Mouse (Mus musculus): ENCODE measurements at regions not wholly inside any gene's neighbourhood (a gene's known extent, or its start where the extent isn't known, plus 50 kb on each side); places are given as distances from the start of the nearest gene placed in this dataset.
A peak's percentile ranks its signal among the peaks of the same experiment; 100 is the strongest.

- Histone ChIP-seq H3K36me3 (ENCODE audit: control insufficient read depth in 1 of 2, insufficient read depth in 2 of 2, low read length in 2 of 2) (no peaks in the 10 kb centered on the region), H3K79me2 (ENCODE audit: control insufficient read depth, insufficient read depth, low read length, poor library complexity) (no peaks in the 10 kb centered on the region), H3K4me1 (ENCODE audit: control insufficient read depth in 1 of 2, insufficient read depth in 2 of 2, low read length in 2 of 2) (no peaks in the 10 kb centered on the region), H3K4me3 (ENCODE audit: control insufficient read depth in 1 of 2, insufficient read depth in 1 of 2, low read depth in 2 of 2, low read length in 2 of 2) (no peak overlapping the region), H3K9me3 (replicated peaks; ENCODE audit: insufficient read depth, low read length) (no peaks in the 10 kb centered on the region), H3K27me3 (ENCODE audit: control insufficient read depth in 1 of 2, insufficient read depth in 2 of 2, low read length in 2 of 2) (no peaks in the 10 kb centered on the region), H3K9ac (ENCODE audit: control insufficient read depth, low read depth, low read length, poor library complexity, severe bottlenecking) (no peak overlapping the region), H3K27ac (ENCODE audit: control insufficient read depth, low read depth, low read length) (no peak overlapping the region)
- DNase-seq (ENCODE audit: low read depth, low spot score): peak; percentile 16
- TF ChIP-seq GABPA (IDR thresholded peaks at IDR 0.05; ENCODE audit: low read depth, low read length) (no peak), MYB (IDR thresholded peaks at IDR 0.05; ENCODE audit: low read depth, low read length) (no peak), CHD1 (IDR thresholded peaks at IDR 0.05; ENCODE audit: low read depth, low read length) (no peak), TBP (IDR thresholded peaks at IDR 0.05; ENCODE audit: low read depth, low read length) (no peak), MAFK (IDR thresholded peaks at IDR 0.05; ENCODE audit: borderline replicate concordance, low read depth, low read length) (no peak), POLR2AphosphoS5 (IDR thresholded peaks at IDR 0.05; ENCODE audit: borderline replicate concordance, low read depth, low read length) (no peak), RCOR1 (IDR thresholded peaks at IDR 0.05; ENCODE audit: low read depth, low read length) (no peak), BHLHE40 (IDR thresholded peaks at IDR 0.05; ENCODE audit: borderline replicate concordance, low read depth, low read length) (no peak), TAL1 (IDR thresholded peaks at IDR 0.05; ENCODE audit: low read length) (no peak)
These were observed 70.7 kb upstream of the Mpped2 start for GRCm38 (mm10) chr2:106622326-106622725.

GRCm38 (mm10) chr2:106623680-106624079 is 69.4 kb upstream of the Mpped2 start:
- H3K27ac ChIP-seq (ENCODE audit: control insufficient read depth, low read depth, low read length): no peak overlapping the region
- H3K9ac ChIP-seq (ENCODE audit: control insufficient read depth, low read depth, low read length, poor library complexity, severe bottlenecking): no peak overlapping the region
- H3K27me3 ChIP-seq (ENCODE audit: control insufficient read depth in 1 of 2, insufficient read depth in 2 of 2, low read length in 2 of 2): no peaks in the 10 kb centered on the region
- no peaks in the 10 kb centered on the region for H3K4me1 ChIP-seq (ENCODE audit: control insufficient read depth in 1 of 2, insufficient read depth in 2 of 2, low read length in 2 of 2)
- TF ChIP-seq POLR2AphosphoS2 (IDR thresholded peaks at IDR 0.05; ENCODE audit: low read length) (no peak), BHLHE40 (IDR thresholded peaks at IDR 0.05; ENCODE audit: borderline replicate concordance, low read depth, low read length) (no peak), ZNF384 (IDR thresholded peaks at IDR 0.05; ENCODE audit: low read depth, low read length) (no peak), MAX (IDR thresholded peaks at IDR 0.05; ENCODE audit: low read length) (no peak), ZMIZ1 (IDR thresholded peaks at IDR 0.05; ENCODE audit: low read depth, low read length) (no peak)
- no peak for DNase-seq (ENCODE audit: low read depth, low spot score)
- H3K4me3 ChIP-seq (ENCODE audit: control insufficient read depth in 1 of 2, insufficient read depth in 1 of 2, low read depth in 2 of 2, low read length in 2 of 2): no peak overlapping the region
- H3K79me2 ChIP-seq (ENCODE audit: control insufficient read depth, insufficient read depth, low read length, poor library complexity): no peaks in the 10 kb centered on the region
- no peaks in the 10 kb centered on the region for H3K9me3 ChIP-seq (replicated peaks; ENCODE audit: insufficient read depth, low read length)
- H3K36me3 ChIP-seq (ENCODE audit: control insufficient read depth in 1 of 2, insufficient read depth in 2 of 2, low read length in 2 of 2): no peaks in the 10 kb centered on the region

GRCm38 (mm10) chr2:106631986-106632385 is 61.1 kb upstream of the Mpped2 start:
- Histone ChIP-seq H3K79me2 (ENCODE audit: control insufficient read depth, insufficient read depth, low read length, poor library complexity) (no peaks in the 10 kb centered on the region), H3K4me3 (ENCODE audit: control insufficient read depth in 1 of 2, insufficient read depth in 1 of 2, low read depth in 2 of 2, low read length in 2 of 2) (no peak overlapping the region), H3K9ac (ENCODE audit: control insufficient read depth, low read depth, low read length, poor library complexity, severe bottlenecking) (no peak overlapping the region), H3K27ac (ENCODE audit: control insufficient read depth, low read depth, low read length) (no peak overlapping the region), H3K9me3 (replicated peaks; ENCODE audit: insufficient read depth, low read length) (no peaks in the 10 kb centered on the region), H3K27me3 (ENCODE audit: control insufficient read depth in 1 of 2, insufficient read depth in 2 of 2, low read length in 2 of 2) (no peaks in the 10 kb centered on the region), H3K36me3 (ENCODE audit: control insufficient read depth in 1 of 2, insufficient read depth in 2 of 2, low read length in 2 of 2) (no peaks in the 10 kb centered on the region), H3K4me1 (ENCODE audit: control insufficient read depth in 1 of 2, insufficient read depth in 2 of 2, low read length in 2 of 2) (no peaks in the 10 kb centered on the region)
- no peak for TF ChIP-seq POLR2AphosphoS5 (IDR thresholded peaks at IDR 0.05; ENCODE audit: borderline replicate concordance, low read depth, low read length)
- no peak for TF ChIP-seq TBP (IDR thresholded peaks at IDR 0.05; ENCODE audit: low read depth, low read length)
- TF ChIP-seq TAL1 (IDR thresholded peaks at IDR 0.05; ENCODE audit: low read length): no peak
- no peak for TF ChIP-seq ELF1 (IDR thresholded peaks at IDR 0.05; ENCODE audit: low read depth, low read length)
- DNase-seq (ENCODE audit: low read depth, low spot score): no peak
